Mouse (Mus musculus) MEL (cell line): ENCODE results near the gene Plekhg2. TPM values are rescaled to one million over a fixed set of nuclear protein-coding genes. Genes with fewer than 3 reads are reported as not detected.
A peak's percentile ranks its signal among the peaks of the same experiment; 100 is the strongest.

Experiments
- DNase-seq: peaks from one replicate; pipeline ENCODE4 v3.0.0; 2011; ENCODE audit warnings: low read depth, low spot score
- H3K27ac ChIP-seq: 2 replicates; pipeline ENCODE4 v1.5.1; 2012; ENCODE audit warnings: low read depth, mild to moderate bottlenecking, control low read depth, low read length, moderate library complexity; ENCODE audit not compliant: control insufficient read depth
- H3K27me3 ChIP-seq, 2 experiments: fragments of 150-350 bp in 1 of 2; sonication (generic) in 1 of 2; 2 replicates each; pipeline ENCODE4 v1.6.1; 2012; ENCODE audit warnings: low read length in 2 of 2, mild to moderate bottlenecking in 2 of 2, improper control_type of control experiment in 1 of 2, moderate library complexity in 1 of 2; ENCODE audit not compliant: insufficient read depth in 2 of 2, control insufficient read depth in 1 of 2
- H3K36me3 ChIP-seq, 2 experiments: 2 replicates each; pipeline ENCODE4 v1.6.1; 2012 to 2014; ENCODE audit warnings: low read length in 2 of 2, improper control_type of control experiment in 1 of 2, inconsistent platforms in 1 of 2, mild to moderate bottlenecking in 1 of 2; ENCODE audit not compliant: insufficient read depth in 2 of 2, control insufficient read depth in 1 of 2
- H3K4me1 ChIP-seq, 2 experiments: fragments of 150-350 bp in 1 of 2; sonication (generic) in 1 of 2; 2 replicates each; pipeline ENCODE4 v1.6.1; 2012; ENCODE audit warnings: low read length in 2 of 2, improper control_type of control experiment in 1 of 2, mild to moderate bottlenecking in 1 of 2; ENCODE audit not compliant: insufficient read depth in 2 of 2, control insufficient read depth in 1 of 2
- H3K4me3 ChIP-seq, 2 experiments: fragments of 150-350 bp in 1 of 2; sonication (generic) in 1 of 2; 2 replicates each; pipeline ENCODE4 v1.5.1; 2012; ENCODE audit warnings: low read depth in 2 of 2, low read length in 2 of 2, mild to moderate bottlenecking in 2 of 2, moderate library complexity in 2 of 2, control low read depth in 1 of 2, improper control_type of control experiment in 1 of 2; ENCODE audit not compliant: control insufficient read depth in 1 of 2, insufficient read depth in 1 of 2
- H3K79me2 ChIP-seq: 2 replicates; pipeline ENCODE4 v1.6.1; 2012; ENCODE audit warnings: mild to moderate bottlenecking, low read length, moderate library complexity; ENCODE audit not compliant: control insufficient read depth, poor library complexity, insufficient read depth
- H3K9ac ChIP-seq: 2 replicates; pipeline ENCODE4 v1.6.1; 2012; ENCODE audit warnings: low read depth, mild to moderate bottlenecking, control low read depth, low read length, moderate library complexity; ENCODE audit not compliant: control insufficient read depth, poor library complexity, severe bottlenecking
- H3K9me3 ChIP-seq: fragments of 150-350 bp; sonication (generic); replicated peaks from 2 replicates; pipeline ENCODE4 v1.6.1; 2012; ENCODE audit warnings: mild to moderate bottlenecking, low read length, improper control_type of control experiment, moderate library complexity; ENCODE audit not compliant: insufficient read depth
- CTCF ChIP-seq, 3 experiments: IDR thresholded peaks in 2 of 3; conservative IDR thresholded peaks in 1 of 3; 2 replicates each; pipeline ENCODE4 v1.5.1; 2011 to 2012; ENCODE audit warnings: low read length in 3 of 3, low read depth in 2 of 3, mild to moderate bottlenecking in 2 of 3, improper control_type of control experiment in 1 of 3, inconsistent platforms in 1 of 3, mixed read lengths in 1 of 3, moderate library complexity in 1 of 3; ENCODE audit not compliant: control insufficient read depth in 1 of 3, insufficient read depth in 1 of 3, poor library complexity in 1 of 3, severe bottlenecking in 1 of 3
- E2F4 ChIP-seq: IDR thresholded peaks from 2 replicates; pipeline ENCODE4 v1.6.1; 2011; ENCODE audit warnings: low read depth, low read length, improper control_type of control experiment, borderline replicate concordance
- EP300 ChIP-seq, 2 experiments: IDR thresholded peaks; 2 replicates each; pipeline ENCODE4 v1.6.1; 2011; ENCODE audit warnings: improper control_type of control experiment in 2 of 2, low read length in 2 of 2, low read depth in 1 of 2, mild to moderate bottlenecking in 1 of 2
- GABPA ChIP-seq: IDR thresholded peaks from 2 replicates; pipeline ENCODE4 v1.6.1; 2012; ENCODE audit warnings: low read depth, mild to moderate bottlenecking, inconsistent platforms, low read length, improper control_type of control experiment, moderate library complexity
- HCFC1 ChIP-seq: IDR thresholded peaks from 2 replicates; pipeline ENCODE4 v1.6.1; 2012; ENCODE audit warnings: low read depth, mild to moderate bottlenecking, inconsistent platforms, low read length, improper control_type of control experiment, moderate library complexity
- MAFK ChIP-seq: IDR thresholded peaks from 2 replicates; pipeline ENCODE4 v1.6.1; 2011; ENCODE audit warnings: low read depth, mild to moderate bottlenecking, low read length, improper control_type of control experiment, borderline replicate concordance
- MAX ChIP-seq: IDR thresholded peaks from 2 replicates; pipeline ENCODE4 v1.6.1; 2011; ENCODE audit warnings: low read length, improper control_type of control experiment
- MAZ ChIP-seq: IDR thresholded peaks from 2 replicates; pipeline ENCODE4 v1.6.1; 2012; ENCODE audit warnings: low read depth, mild to moderate bottlenecking, inconsistent platforms, low read length, improper control_type of control experiment
- MEF2A ChIP-seq: IDR thresholded peaks from 2 replicates; pipeline ENCODE4 v1.6.1; 2014; ENCODE audit warnings: low read depth, mild to moderate bottlenecking, inconsistent platforms, low read length, improper control_type of control experiment; ENCODE audit not compliant: poor library complexity, insufficient replicate concordance, severe bottlenecking; ENCODE audit errors: extremely low read depth
- POLR2A ChIP-seq, 2 experiments: IDR thresholded peaks; 2 replicates each; pipeline ENCODE4 v1.6.1; 2011 to 2012; ENCODE audit warnings: low read length in 2 of 2, mild to moderate bottlenecking in 2 of 2, control low read depth in 1 of 2, improper control_type of control experiment in 1 of 2, low read depth in 1 of 2, moderate library complexity in 1 of 2; ENCODE audit not compliant: control insufficient read depth in 1 of 2, insufficient read depth in 1 of 2, poor library complexity in 1 of 2
- POLR2AphosphoS5 ChIP-seq: IDR thresholded peaks from 2 replicates; pipeline ENCODE4 v1.6.1; 2012; ENCODE audit warnings: low read depth, borderline replicate concordance, mild to moderate bottlenecking, inconsistent platforms, low read length, moderate library complexity, mixed read lengths
- RCOR1 ChIP-seq: IDR thresholded peaks from 2 replicates; pipeline ENCODE4 v1.6.1; 2012; ENCODE audit warnings: low read depth, mild to moderate bottlenecking, inconsistent platforms, low read length, improper control_type of control experiment
- SIN3A ChIP-seq: IDR thresholded peaks from 2 replicates; pipeline ENCODE4 v1.6.1; 2012; ENCODE audit warnings: low read length, improper control_type of control experiment, inconsistent platforms
- SMC3 ChIP-seq: IDR thresholded peaks from 2 replicates; pipeline ENCODE4 v1.6.1; 2011; ENCODE audit warnings: low read depth, low read length, improper control_type of control experiment
- TAL1 ChIP-seq: IDR thresholded peaks from 2 replicates; pipeline ENCODE4 v1.6.1; 2012; ENCODE audit warnings: mild to moderate bottlenecking, inconsistent platforms, low read length, moderate library complexity, mixed read lengths
- USF1 ChIP-seq: IDR thresholded peaks from 2 replicates; pipeline ENCODE4 v1.6.1; 2014; ENCODE audit warnings: low read depth, mild to moderate bottlenecking, inconsistent platforms, low read length, improper control_type of control experiment, moderate library complexity
- USF2 ChIP-seq, 2 experiments: IDR thresholded peaks; 2 replicates each; pipeline ENCODE4 v1.6.1; 2011 to 2012; ENCODE audit warnings: improper control_type of control experiment in 2 of 2, low read length in 2 of 2, borderline replicate concordance in 1 of 2, inconsistent platforms in 1 of 2, low read depth in 1 of 2, mild to moderate bottlenecking in 1 of 2; ENCODE audit not compliant: insufficient read depth in 1 of 2
- ZC3H11A ChIP-seq: IDR thresholded peaks from 2 replicates; pipeline ENCODE4 v1.6.1; 2012; ENCODE audit warnings: low read depth, mild to moderate bottlenecking, inconsistent platforms, low read length, improper control_type of control experiment
- ZNF384 ChIP-seq: IDR thresholded peaks from 2 replicates; pipeline ENCODE4 v1.6.1; 2012; ENCODE audit warnings: low read depth, mild to moderate bottlenecking, inconsistent platforms, low read length, improper control_type of control experiment
- polyA plus RNA-seq, 2 experiments: library from polyadenylated mRNA; stranded (reverse) in 1 of 2; unstranded in 1 of 2; fragments of >175 nt in 1 of 2; fragments of >200 nt in 1 of 2; gene quantifications; 2 replicates each; pipeline versions ENCODE4 v1.2.1 to v1.2.4; 2012; ENCODE audit warnings: low replicate concordance in 2 of 2, low read depth in 1 of 2; ENCODE audit not compliant: insufficient read length in 2 of 2, insufficient read depth in 1 of 2, missing spikeins in 1 of 2
- total RNA-seq: library from RNA; depleted of rRNA; stranded (reverse); fragments of 300-350 nt; gene quantifications from 2 replicates; pipeline ENCODE4 v1.2.3, GENCODE M21; 2012

The Plekhg2 gene
- total and polyA plus RNA-seq, 3 experiments = 1.1 to 9.2 TPM; not detected in 1

- peak; percentile 81 for TF ChIP-seq SMC3
- TF ChIP-seq MAFK = no peak
- TF ChIP-seq POLR2A (IDR thresholded peaks at IDR 0.05; ENCODE audit: control insufficient read depth in 1 of 2, insufficient read depth in 1 of 2, low read depth in 1 of 2, low read length in 2 of 2, poor library complexity in 1 of 2) = no peak; a peak in 1 of 4 replicates
- TF ChIP-seq MAX = no peak
- TF ChIP-seq GABPA = no peak
- no peak for TF ChIP-seq ZNF384
- TF ChIP-seq SIN3A = peak; percentile 59; the same call in 1 of the 2 replicates
Measured at GRCm38 (mm10) chr7:28386462-28386861, 14.1 kb upstream of the Plekhg2 start (continued).

GRCm38 (mm10) chr7:28386007-28386406 lies 13.6 kb upstream of the Plekhg2 start:
- H3K4me1 ChIP-seq = peaks cover 2 to 19% of the 10 kb centered on the region in 2 experiments; a peak in 3 of 4 replicates
- H3K79me2 ChIP-seq = peaks cover under 1% of the 10 kb centered on the region; the same call in 1 of the 2 replicates
- no peaks in the 10 kb centered on the region for H3K27me3 ChIP-seq
- H3K4me3 ChIP-seq = no peak overlapping the region
- DNase-seq = no peak
- no peaks in the 10 kb centered on the region for H3K9me3 ChIP-seq
- H3K36me3 ChIP-seq = peaks cover 0 to 12% of the 10 kb centered on the region in 2 experiments; a peak in 2 of 4 replicates
- TF ChIP-seq TAL1 (no peak), RCOR1 (no peak), EP300 (IDR thresholded peaks at IDR 0.05; ENCODE audit: low read depth in 1 of 2, low read length in 2 of 2) (no peak), E2F4 (no peak), USF1 (no peak), HCFC1 (no peak), SIN3A (no peak), USF2 (IDR thresholded peaks at IDR 0.05; ENCODE audit: borderline replicate concordance in 1 of 2, insufficient read depth in 1 of 2, low read depth in 1 of 2, low read length in 2 of 2) (no peak), POLR2AphosphoS5 (no peak), SMC3 (no peak), MAZ (no peak), MEF2A (no peak), CTCF (IDR thresholded peaks at IDR 0.05 in 2 of 3, conservative IDR thresholded peaks at IDR 0.05 in 1 of 3; ENCODE audit: control insufficient read depth in 1 of 3, insufficient read depth in 1 of 3, low read depth in 2 of 3, low read length in 3 of 3, poor library complexity in 1 of 3, severe bottlenecking in 1 of 3) (no peak)
- TF ChIP-seq, all 39 proteins: peak for 0
- Histone ChIP-seq H3K9ac (no peak overlapping the region), H3K27ac (no peak overlapping the region)

GRCm38 (mm10) chr7:28385196-28385595 lies 12.8 kb upstream of the Plekhg2 start:
- no peaks in the 10 kb centered on the region for H3K9me3 ChIP-seq
- H3K4me1 ChIP-seq = peaks cover 6 to 23% of the 10 kb centered on the region in 2 experiments
- no peak for DNase-seq
- H3K9ac ChIP-seq = no peak overlapping the region
- no peak for TF ChIP-seq ZC3H11A
- H3K79me2 ChIP-seq = no peaks in the 10 kb centered on the region
- no peak overlapping the region for H3K27ac ChIP-seq
- no peak overlapping the region for H3K4me3 ChIP-seq
- peaks cover 0 to 16% of the 10 kb centered on the region in 2 experiments; a peak in 2 of 4 replicates for H3K36me3 ChIP-seq
- H3K27me3 ChIP-seq = no peaks in the 10 kb centered on the region
